Mouse (Mus musculus): ENCODE data around the gene Syce1l. TPM values are rescaled to one million over a fixed set of nuclear protein-coding genes. Genes with fewer than 3 reads are reported as not detected.

Gene Syce1l
- polyA plus RNA-seq, 1 experiment = not detected

- TF ChIP-seq POLR2A (IDR thresholded peaks at IDR 0.05; ENCODE audit: borderline replicate concordance, low read depth, low read length) (no peak), CTCF (IDR thresholded peaks at IDR 0.05; ENCODE audit: low read depth, low read length) (no peak)
- Histone ChIP-seq H3K4me3 (ENCODE audit: insufficient read depth, low read length) (no peak overlapping the region), H3K4me1 (ENCODE audit: control insufficient read depth, insufficient read depth, low read length) (no peaks in the 10 kb centered on the region), H3K27ac (ENCODE audit: insufficient read depth, low read depth, low read length) (no peak overlapping the region)
Measured at GRCm38 (mm10) chr8:113704968-113705367, 62.0 kb downstream of the Syce1l start.

Other genes with a start within 250 kb of the Syce1l start
- 14.9 and 15.7 TPM in 2 replicates for gene Mon1b, start 7.6 kb upstream of the Syce1l start, polyA plus RNA-seq (2012; ENCODE audit: insufficient read depth, insufficient read length, missing spikeins)
- not detected in 2 replicates for gene Adamts18, start 205.5 kb downstream of the Syce1l start, polyA plus RNA-seq (2012; ENCODE audit: insufficient read depth, insufficient read length, missing spikeins)

Data from bone marrow macrophage, adult 2 months (primary cell).